Mouse (Mus musculus): ENCODE data around the gene Atp8b2.
A peak's percentile ranks its signal among the peaks of the same experiment; 100 is the strongest.

Gene Atp8b2

GRCm38 (mm10) chr3:89963221-89963763 lies at the start of gene Atp8b2:
TSS of gene Atp8b2 (minus strand) at chr3:89963508.
- peak; percentile 64 for DNase-seq

- DNase-seq = no peak
Measured at GRCm38 (mm10) chr3:90010291-90010690, 47.0 kb upstream of the Atp8b2 start.

- no peak for DNase-seq
Measured at GRCm38 (mm10) chr3:90004091-90004796, 40.9 kb upstream of the Atp8b2 start.

- peak; percentile 4 for DNase-seq
Measured at GRCm38 (mm10) chr3:89999830-90000229, 36.5 kb upstream of the Atp8b2 start.

- DNase-seq = peak; percentile 2
Measured at GRCm38 (mm10) chr3:89999090-89999489, 35.8 kb upstream of the Atp8b2 start.

GRCm38 (mm10) chr3:89998612-89999054 lies 35.3 kb upstream of the Atp8b2 start, which contains the start of gene Hax1:
TSS of gene Hax1 (minus strand) at chr3:89998780.
- peak; percentile 97 for DNase-seq

- peak; percentile 5 for DNase-seq
Measured at GRCm38 (mm10) chr3:89997791-89998495, 34.6 kb upstream of the Atp8b2 start.

- DNase-seq = no peak
Measured at GRCm38 (mm10) chr3:89994807-89995515, 31.7 kb upstream of the Atp8b2 start.

GRCm38 (mm10) chr3:89987822-89988221 lies 24.5 kb upstream of the Atp8b2 start:
- DNase-seq = no peak

GRCm38 (mm10) chr3:89987211-89987610 lies 23.9 kb upstream of the Atp8b2 start:
- DNase-seq = no peak

GRCm38 (mm10) chr3:89982426-89982825 lies 19.1 kb upstream of the Atp8b2 start:
- DNase-seq = no peak

- DNase-seq = no peak
Measured at GRCm38 (mm10) chr3:89976859-89977258, 13.6 kb upstream of the Atp8b2 start.

- no peak for DNase-seq
Measured at GRCm38 (mm10) chr3:89968509-89968908, 5.2 kb upstream of the Atp8b2 start.

- DNase-seq = peak; percentile 28
Measured at GRCm38 (mm10) chr3:89966946-89967345, 3.6 kb upstream of the Atp8b2 start.

GRCm38 (mm10) chr3:89965972-89966371 lies 2.7 kb upstream of the Atp8b2 start:
- DNase-seq = no peak

- DNase-seq = no peak
Measured at GRCm38 (mm10) chr3:89965557-89965956, 2.2 kb upstream of the Atp8b2 start.

- peak; percentile 79 for DNase-seq
Measured at GRCm38 (mm10) chr3:89963926-89964739, 825 bp upstream of the Atp8b2 start.

- no peak for DNase-seq
Measured at GRCm38 (mm10) chr3:89962751-89963220, 522 bp downstream of the Atp8b2 start.

GRCm38 (mm10) chr3:89962059-89962750 lies 1.1 kb downstream of the Atp8b2 start:
- DNase-seq = peak; percentile 34

GRCm38 (mm10) chr3:89961436-89961835 lies 1.9 kb downstream of the Atp8b2 start:
- no peak for DNase-seq

GRCm38 (mm10) chr3:89960469-89960868 lies 2.8 kb downstream of the Atp8b2 start:
- DNase-seq = peak; percentile 96

Measured in lung, postnatal 36 days (tissue).